Mouse (Mus musculus) activated CD4-positive, CD25-positive, alpha-beta regulatory T cell, adult 9 weeks (primary cell): ENCODE data around the gene Kctd14. TPM values are rescaled to one million over a fixed set of nuclear protein-coding genes. Genes with fewer than 3 reads are reported as not detected.

Experiments
- polyA plus RNA-seq: library from polyadenylated mRNA; unstranded; fragments of 100-300 nt; shearing (Covaris generic); gene quantifications from one replicate; pipeline ENCODE4 v1.2.1, GENCODE M21; 2017

Kctd14 gene
- 0.45 TPM for polyA plus RNA-seq

DNA sequence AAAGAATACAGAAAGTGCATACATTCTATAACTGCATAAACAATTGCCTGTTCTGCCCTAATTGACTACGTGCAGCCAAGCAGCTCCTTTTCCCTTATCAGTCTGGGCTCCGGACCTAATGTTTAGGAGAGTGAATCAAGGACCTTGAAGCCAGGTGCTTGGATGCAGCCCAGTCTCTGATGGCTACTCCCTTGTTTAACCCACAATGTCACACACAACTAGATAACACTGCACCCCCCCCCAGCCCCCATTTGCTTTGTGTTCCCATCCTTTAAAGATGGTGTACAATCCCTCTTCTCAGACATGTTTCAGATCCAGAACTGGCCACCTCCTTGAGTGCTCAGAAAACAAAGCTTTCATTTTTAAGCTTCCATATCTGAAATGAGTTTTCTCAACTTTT is at the start of gene Kctd14:
Gene Kctd14, plus strand, starts transcription at position 301 of the 400 bp plus-strand sequence.

DNA sequence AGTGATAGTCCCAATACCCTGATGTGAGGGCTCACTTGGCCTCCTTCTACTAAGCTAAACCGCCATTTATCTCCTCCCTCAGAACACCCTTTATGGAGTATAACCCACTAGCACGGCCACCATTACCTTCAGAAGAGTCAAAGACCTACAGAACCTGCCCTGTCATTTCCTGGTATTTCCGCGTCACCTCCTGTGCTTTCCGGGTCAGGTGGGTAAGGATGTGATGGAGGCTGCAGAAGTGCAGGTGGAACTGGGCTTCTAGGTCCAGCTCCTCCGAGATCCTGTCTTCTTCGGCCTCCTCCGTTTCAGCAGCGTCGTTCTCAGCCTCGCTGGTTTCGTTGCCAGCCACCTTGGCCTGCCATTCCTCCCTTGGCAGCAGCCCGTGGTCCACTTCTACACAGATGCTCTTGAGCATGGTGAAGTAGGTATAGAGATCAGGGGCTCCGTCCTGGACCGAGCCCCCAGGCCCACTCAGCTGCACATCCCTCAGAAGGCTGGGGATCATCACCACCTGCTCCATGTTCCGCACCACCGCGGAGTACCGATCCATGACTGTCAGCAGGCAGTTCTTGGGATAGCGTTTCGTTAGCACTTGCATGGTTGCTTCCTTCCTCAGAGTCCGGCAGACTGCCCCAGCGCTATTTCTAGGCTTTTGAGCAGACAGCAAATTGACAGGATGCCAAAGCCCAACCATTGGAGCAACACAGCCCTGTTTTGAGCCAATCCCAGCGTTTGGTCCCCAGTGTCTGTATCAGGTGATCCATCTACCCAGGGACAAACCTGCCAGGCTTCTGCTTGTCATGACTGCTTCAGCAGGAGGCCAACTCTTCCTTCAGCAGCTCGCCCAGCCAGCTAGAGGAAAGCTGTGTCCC is 34.0 kb upstream of the Kctd14 start, which contains the start of gene Thrsp:
Gene Thrsp, minus strand, starts transcription at position 825 of the 872 bp plus-strand sequence.

GRCm38 (mm10) chr7:97480821-97481339 is 29.8 kb downstream of the Kctd14 start, which contains the start of gene Ints4:
TSS of gene Ints4 (plus strand) at chr7:97480956.

Other genes starting within 250 kb of the Kctd14 start
- 1.4 TPM for gene Usp35, start 119.3 kb upstream of the Kctd14 start, polyA plus RNA-seq
- 3.0 TPM for gene Kctd21, start 119.0 kb upstream of the Kctd14 start, polyA plus RNA-seq
- gene Alg8, start 79.7 kb upstream of the Kctd14 start, polyA plus RNA-seq: 22.0 TPM
- gene Ndufc2, start 51.3 kb upstream of the Kctd14 start, polyA plus RNA-seq: 175 TPM
- gene Thrsp, start 33.6 kb upstream of the Kctd14 start, polyA plus RNA-seq: not detected
- 57.6 TPM for gene Ints4, start 29.6 kb downstream of the Kctd14 start, polyA plus RNA-seq
- gene Aamdc, start 128.2 kb downstream of the Kctd14 start, polyA plus RNA-seq: 46.5 TPM
- gene Rsf1, start 128.6 kb downstream of the Kctd14 start, polyA plus RNA-seq: 22.3 TPM
- 138 TPM for gene Clns1a, start 245.3 kb downstream of the Kctd14 start, polyA plus RNA-seq